Mouse (Mus musculus): ENCODE measurements around the gene Fmnl3. TPM values are rescaled to one million over a fixed set of nuclear protein-coding genes. Genes with fewer than 3 reads are reported as not detected.

Gene Fmnl3
- total and polyA plus RNA-seq, 3 experiments, result 24.2 to 49.3 (median 28.6) TPM

DNA sequence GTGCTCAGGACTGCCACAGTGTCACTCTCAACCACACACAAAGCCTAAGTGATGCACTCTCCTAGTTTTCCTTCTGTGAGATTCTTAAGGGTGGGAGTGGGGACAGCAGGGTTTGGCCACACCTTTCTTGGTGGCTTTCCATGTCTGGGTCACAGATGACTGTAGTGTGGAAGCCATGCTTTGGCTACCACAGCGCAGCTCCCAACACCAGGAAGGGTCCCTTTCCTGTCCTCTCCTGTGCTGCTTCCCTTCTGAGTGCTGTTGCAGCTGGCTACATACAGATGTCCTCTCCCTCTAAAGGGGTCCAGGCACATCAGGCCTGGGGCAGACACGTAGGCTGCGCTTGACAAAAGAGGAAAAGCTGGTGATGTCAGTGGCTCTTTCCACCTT lies 36.6 kb downstream of the Fmnl3 start:
- Histone ChIP-seq H3K4me2 (ENCODE audit: insufficient read depth, low read depth, poor library complexity, severe bottlenecking) (peak overlapping the region; percentile 79), H3K4me1 (ENCODE audit: control insufficient read depth in 1 of 2, insufficient read depth in 2 of 2) (peaks cover 45 to 83% of the 10 kb centered on the region in 2 experiments)

DNA sequence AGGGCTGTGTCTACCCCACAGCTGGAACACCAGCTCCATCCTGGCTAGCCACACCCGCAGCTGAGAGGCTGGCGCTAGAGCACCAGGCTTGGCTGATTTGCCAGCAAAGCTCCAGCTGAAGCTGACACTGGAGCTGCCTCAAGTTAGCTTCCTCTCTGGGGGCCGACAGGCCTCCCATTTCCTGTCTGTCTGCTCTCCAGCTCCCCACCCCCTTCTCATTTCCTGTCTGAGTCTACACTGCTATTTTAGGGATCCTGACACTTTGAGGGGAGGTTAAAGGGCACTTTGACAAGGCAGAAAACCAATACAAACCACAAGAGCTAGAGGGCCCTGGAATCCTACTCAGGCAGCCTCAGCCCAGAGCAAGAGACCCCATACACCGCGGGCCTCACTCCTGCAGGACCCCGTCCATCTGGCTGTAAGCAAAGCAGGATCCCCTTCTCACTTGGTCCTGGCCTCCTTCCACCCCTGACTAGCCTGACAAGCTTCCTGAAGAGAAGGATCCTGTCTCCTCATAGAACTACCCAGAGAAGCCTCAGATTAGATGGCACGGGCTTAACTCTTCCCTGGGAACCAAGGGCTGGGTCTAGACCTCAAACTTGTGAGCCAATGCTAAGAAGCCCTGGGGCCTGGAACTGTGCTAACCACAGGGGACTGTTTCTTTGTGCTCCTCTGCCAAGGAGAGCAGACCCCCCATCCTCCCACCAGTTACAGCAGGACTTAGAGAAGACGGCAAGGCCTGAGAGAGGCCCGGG lies 37.2 kb downstream of the Fmnl3 start:
- Histone ChIP-seq H3K4me1 (ENCODE audit: control insufficient read depth in 1 of 2, insufficient read depth in 2 of 2) (peaks cover 44 to 83% of the 10 kb centered on the region in 2 experiments), H3K9ac (ENCODE audit: insufficient read depth, low read depth) (peak overlapping the region; percentile 28)
- dilution Hi-C loops (cut with MboI; ENCODE audit: extremely low pct_ligation_motif_present, extremely low pct_unique_long_range_greater_than_20kb, low sequenced_read_pairs), result no loop called here
- TF ChIP-seq CHD1 (IDR thresholded peaks at IDR 0.05; ENCODE audit: low read depth, low read length), result no peak
- TF ChIP-seq USF1 (IDR thresholded peaks at IDR 0.05; ENCODE audit: low read depth, low read length), result no peak
- TF ChIP-seq UBTF (IDR thresholded peaks at IDR 0.05; ENCODE audit: low read depth, low read length), result peak; percentile 65; the same call in 1 of the 2 replicates
- peak; percentile 47 for TF ChIP-seq SMC3 (IDR thresholded peaks at IDR 0.05; ENCODE audit: low read depth, low read length)
- TF ChIP-seq NELFE (IDR thresholded peaks at IDR 0.05; ENCODE audit: low read depth, low read length), result 0 out of 2 replicates have a peak, but pooled peaks have one; percentile 40
- TF ChIP-seq KAT2A (IDR thresholded peaks at IDR 0.05; ENCODE audit: insufficient replicate concordance, low read length), result 0 out of 2 replicates have a peak, but pooled peaks have one; percentile 37
- TF ChIP-seq JUND (conservative IDR thresholded peaks at IDR 0.05; ENCODE audit: low read depth, low read length), result peak; percentile 38; the same call in 1 of the 2 replicates
- no peak for TF ChIP-seq PAX5 (IDR thresholded peaks at IDR 0.05; ENCODE audit: low read length)
- TF ChIP-seq ELF1 (IDR thresholded peaks at IDR 0.05; ENCODE audit: low read depth, low read length), result peak; percentile 81
- peak; percentile 66 for TF ChIP-seq BHLHE40 (IDR thresholded peaks at IDR 0.05; ENCODE audit: low read depth, low read length)
- TF ChIP-seq JUN (IDR thresholded peaks at IDR 0.05; ENCODE audit: insufficient read depth, low read depth, low read length), result peak; percentile 82
- no peak for TF ChIP-seq ZC3H11A (IDR thresholded peaks at IDR 0.05; ENCODE audit: low read depth, low read length)
- no peak for TF ChIP-seq GABPA (IDR thresholded peaks at IDR 0.05; ENCODE audit: insufficient replicate concordance, low read depth, low read length)
- peak; percentile 63 for TF ChIP-seq HCFC1 (IDR thresholded peaks at IDR 0.05; ENCODE audit: low read depth, low read length)
- TF ChIP-seq MAZ (IDR thresholded peaks at IDR 0.05; ENCODE audit: low read depth, low read length), result peak; percentile 86
- peak; percentile 51 for TF ChIP-seq RAD21 (IDR thresholded peaks at IDR 0.05; ENCODE audit: low read depth, low read length)
- peak; percentile 58; the same call in 1 of the 2 replicates for TF ChIP-seq ZNF384 (IDR thresholded peaks at IDR 0.05; ENCODE audit: low read depth, low read length)
- TF ChIP-seq E2F4 (IDR thresholded peaks at IDR 0.05; ENCODE audit: insufficient replicate concordance, low read depth, low read length), result no peak
- no peak for TF ChIP-seq MYC (IDR thresholded peaks at IDR 0.05; ENCODE audit: low read depth, low read length)
- no peak for TF ChIP-seq USF2 (conservative IDR thresholded peaks at IDR 0.05; ENCODE audit: low read depth, low read length)
- TF ChIP-seq POLR2A (IDR thresholded peaks at IDR 0.05; ENCODE audit: low read depth, low read length), result peak; percentile 44; the same call in 1 of the 2 replicates
- no peak for TF ChIP-seq POLR2AphosphoS2 (IDR thresholded peaks at IDR 0.05; ENCODE audit: low read depth, low read length)
- no peak for TF ChIP-seq MXI1 (IDR thresholded peaks at IDR 0.05; ENCODE audit: low read depth, low read length)
- TF ChIP-seq TBP (conservative IDR thresholded peaks at IDR 0.05; ENCODE audit: low read depth, low read length), result 0 out of 2 replicates have a peak, but pooled peaks have one; percentile 39
- TF ChIP-seq ZKSCAN1 (IDR thresholded peaks at IDR 0.05; ENCODE audit: borderline replicate concordance, low read depth, low read length), result no peak
- TF ChIP-seq RCOR1 (conservative IDR thresholded peaks at IDR 0.05; ENCODE audit: low read depth, low read length), result 0 out of 2 replicates have a peak, but pooled peaks have one; percentile 23
- TF ChIP-seq EP300 (IDR thresholded peaks at IDR 0.05; ENCODE audit: low read length), result peak; percentile 90
- TF ChIP-seq MEF2A (IDR thresholded peaks at IDR 0.05; ENCODE audit: borderline replicate concordance, low read depth, low read length), result peak; percentile 100
- no peak for TF ChIP-seq NRF1 (IDR thresholded peaks at IDR 0.05; ENCODE audit: low read depth, low read length)

More for the DNA sequence above, 36.6 kb downstream of the Fmnl3 start:
- no peak for TF ChIP-seq SMC3 (IDR thresholded peaks at IDR 0.05; ENCODE audit: low read depth, low read length)
- TF ChIP-seq RAD21 (IDR thresholded peaks at IDR 0.05; ENCODE audit: low read depth, low read length), result no peak
- in situ Hi-C loops (cut with MboI; ENCODE audit: low pct_ligation_motif_present, low pct_unique_long_range_greater_than_20kb, low sequenced_read_pairs) (loop anchor here (5.0 kb wide), 1 partner anchor 34 kb away; no protein-coding TSS in a partner anchor), dilution Hi-C loops (cut with MboI; ENCODE audit: extremely low pct_ligation_motif_present, extremely low pct_unique_long_range_greater_than_20kb, low sequenced_read_pairs) (no loop called here)
- Histone ChIP-seq H3K4me3 (replicated peaks in 1 of 3; ENCODE audit: low read depth in 2 of 3, low read length in 2 of 3, poor library complexity in 1 of 3) (peak overlapping the region in 1 of 3 experiments; percentile 2), H3K9ac (ENCODE audit: insufficient read depth, low read depth) (peak overlapping the region; percentile 28), H3K36me3 (replicated peaks in 1 of 2; ENCODE audit: control insufficient read depth in 1 of 2, insufficient read depth in 1 of 2, low read length in 1 of 2) (peaks cover 23 to 69% of the 10 kb centered on the region in 2 experiments), H3K9me3 (replicated peaks; ENCODE audit: low read length) (no peaks in the 10 kb centered on the region), H3K79me2 (replicated peaks; ENCODE audit: control insufficient read depth, extremely low read depth, insufficient read depth, poor library complexity, severe bottlenecking) (no peaks in the 10 kb centered on the region; the same call in 1 of the 2 replicates), H3K27ac (ENCODE audit: insufficient read depth, low read depth) (peak overlapping the region; percentile 81), H3K27me3 (replicated peaks) (no peaks in the 10 kb centered on the region)
- DNase-seq (ENCODE audit: extremely low read depth), result no peak

More for the DNA sequence above, 37.2 kb downstream of the Fmnl3 start:
- in situ Hi-C loops (cut with MboI; ENCODE audit: low pct_ligation_motif_present, low pct_unique_long_range_greater_than_20kb, low sequenced_read_pairs), result loop anchor here (5.0 kb wide), 1 partner anchor 34 kb away; no protein-coding TSS in a partner anchor
- Histone ChIP-seq H3K27ac (ENCODE audit: insufficient read depth, low read depth) (peak overlapping the region; percentile 81), H3K4me2 (ENCODE audit: insufficient read depth, low read depth, poor library complexity, severe bottlenecking) (peak overlapping the region; percentile 79), H3K4me3 (replicated peaks in 1 of 3; ENCODE audit: low read depth in 2 of 3, low read length in 2 of 3, poor library complexity in 1 of 3) (peak overlapping the region in 1 of 3 experiments; percentile 2), H3K9me3 (replicated peaks; ENCODE audit: low read length) (no peaks in the 10 kb centered on the region), H3K27me3 (replicated peaks) (no peaks in the 10 kb centered on the region), H3K36me3 (replicated peaks in 1 of 2; ENCODE audit: control insufficient read depth in 1 of 2, insufficient read depth in 1 of 2, low read length in 1 of 2) (peaks cover 26 to 73% of the 10 kb centered on the region in 2 experiments), H3K79me2 (replicated peaks; ENCODE audit: control insufficient read depth, extremely low read depth, insufficient read depth, poor library complexity, severe bottlenecking) (no peaks in the 10 kb centered on the region; the same call in 1 of the 2 replicates)
- DNase-seq (ENCODE audit: extremely low read depth), result peak; percentile 98
